Mouse (Mus musculus) embryonic stem cell, embryonic (primary cell): ENCODE measurements at regions not wholly inside any gene's neighbourhood (a gene's known extent, or its start where the extent isn't known, plus 50 kb on each side); places are given as distances from the start of the nearest gene placed in this dataset.

Source experiments
- CTCF ChIA-PET, 4 experiments: fragments of 300-600 bp in 2 of 4; fragments of 350-600 bp in 2 of 4; sonication (Branson Sonifier 250); formaldehyde crosslinking; loops; one replicate each; lab custom pipeline; 2022; ENCODE audit warnings: inconsistent platforms in 2 of 4; lab: Charles Lee
- POLR2A ChIA-PET, 4 experiments: fragments of 300-600 bp in 2 of 4; fragments of 350-600 bp in 2 of 4; sonication (Branson Sonifier 250); formaldehyde crosslinking; loops; one replicate each; lab custom pipeline; 2022; ENCODE audit warnings: antibody characterized with exemption in 4 of 4, inconsistent platforms in 1 of 4; lab: Charles Lee

DNA sequence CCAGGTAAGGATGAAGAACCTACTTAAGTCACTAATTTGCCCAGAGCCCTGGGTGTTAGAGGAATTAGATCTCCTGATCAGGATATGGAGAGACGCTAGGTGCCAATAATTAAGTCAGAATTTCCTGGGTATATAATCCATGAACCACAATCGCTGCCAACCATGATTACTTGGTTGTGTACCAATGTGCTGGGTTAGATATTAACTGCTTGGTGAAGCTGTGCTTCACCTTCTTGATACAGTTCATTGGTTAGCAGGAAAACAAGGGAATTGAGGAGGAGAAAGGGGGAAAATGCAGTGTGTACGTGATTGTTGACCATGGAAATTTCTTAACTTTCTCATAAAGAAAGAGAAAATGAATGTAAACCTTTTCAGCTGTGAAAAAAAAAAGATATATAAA is 961.7 kb upstream of the Slc39a10 start:
- CTCF ChIA-PET: no interaction called here
- POLR2A ChIA-PET: no interaction called here

DNA sequence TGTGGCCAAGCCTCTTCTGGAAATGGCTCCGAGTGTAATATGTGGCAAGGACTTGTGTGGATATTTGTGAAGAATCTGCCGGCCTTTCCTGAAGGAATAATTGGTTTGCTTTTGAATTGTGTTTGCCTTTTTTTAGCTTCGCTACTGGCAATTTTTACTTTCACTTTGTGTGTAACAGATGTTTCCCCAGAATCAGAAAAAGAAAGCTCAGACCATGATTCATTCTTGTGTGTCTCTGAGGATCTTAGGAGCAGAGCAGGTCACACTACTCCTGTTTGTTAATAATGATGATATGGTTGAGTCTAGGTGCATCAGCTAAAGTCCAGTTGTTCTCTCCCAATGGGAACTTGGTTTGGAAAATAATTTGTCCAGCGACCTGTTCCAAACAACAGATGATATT is 961.3 kb upstream of the Slc39a10 start:
- ChIA-PET POLR2A (no interaction called here), CTCF (no interaction called here)

DNA sequence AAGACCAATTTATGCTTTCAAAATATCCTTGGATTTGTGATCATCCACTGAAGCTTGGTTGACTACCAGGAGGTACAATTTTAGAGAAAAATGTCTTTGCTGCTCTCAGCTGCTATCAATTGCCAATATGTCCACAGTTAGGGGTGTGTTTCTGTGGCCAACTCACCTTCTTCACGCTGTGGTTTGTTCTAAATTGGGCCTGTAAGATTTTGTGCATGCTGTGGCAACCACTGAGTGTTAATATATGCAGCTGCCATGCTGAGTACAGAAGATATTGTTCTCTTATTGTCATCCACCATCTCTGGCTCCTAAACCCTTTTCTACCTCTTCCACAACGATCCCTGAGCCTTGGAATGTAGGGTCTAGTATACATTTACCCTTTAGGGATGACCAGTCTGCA is 948.2 kb upstream of the Slc39a10 start:
- POLR2A ChIA-PET: no interaction called here
- CTCF ChIA-PET: no interaction called here

DNA sequence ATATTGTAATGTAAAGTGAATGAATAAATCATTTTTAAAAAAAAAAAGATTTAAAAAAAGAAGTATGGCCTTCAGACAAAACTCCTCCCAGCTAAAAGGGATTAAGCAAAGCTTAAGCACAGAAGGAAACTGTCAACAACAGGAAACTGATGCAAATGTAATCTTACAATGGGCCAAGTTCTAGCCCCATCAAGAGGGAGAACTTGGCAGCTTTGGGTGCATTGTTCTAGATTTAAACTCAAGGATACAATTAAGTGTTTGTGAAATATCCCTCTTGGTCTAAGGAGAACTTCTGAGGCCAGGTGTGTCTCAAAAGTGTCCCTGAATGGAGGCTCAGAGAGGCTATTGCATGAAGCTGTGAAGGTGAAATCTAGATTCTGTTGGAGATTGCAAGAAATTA is 941.4 kb upstream of the Slc39a10 start:
- ChIA-PET POLR2A (no interaction called here), CTCF (no interaction called here)

DNA sequence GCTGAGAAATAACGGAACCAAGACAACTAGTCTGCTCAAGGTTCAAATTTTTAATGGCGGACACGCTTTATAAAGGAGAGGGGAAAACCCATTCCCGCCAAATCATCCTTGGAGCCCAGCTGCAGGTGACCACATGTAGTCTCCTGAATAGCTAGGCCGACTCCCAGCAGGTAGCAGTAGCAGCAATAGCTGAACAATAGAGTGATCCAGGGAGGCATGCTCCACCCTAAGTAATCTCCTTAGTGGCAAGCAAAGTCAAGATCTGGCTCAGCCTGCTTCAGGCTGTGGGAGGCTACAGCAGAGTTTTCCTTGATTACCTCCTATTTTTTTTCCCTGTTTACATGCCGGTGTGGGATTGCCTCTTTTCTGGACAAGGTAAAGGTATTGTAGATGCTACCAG is 934.6 kb upstream of the Slc39a10 start:
- CTCF ChIA-PET: no interaction called here
- POLR2A ChIA-PET: no interaction called here

DNA sequence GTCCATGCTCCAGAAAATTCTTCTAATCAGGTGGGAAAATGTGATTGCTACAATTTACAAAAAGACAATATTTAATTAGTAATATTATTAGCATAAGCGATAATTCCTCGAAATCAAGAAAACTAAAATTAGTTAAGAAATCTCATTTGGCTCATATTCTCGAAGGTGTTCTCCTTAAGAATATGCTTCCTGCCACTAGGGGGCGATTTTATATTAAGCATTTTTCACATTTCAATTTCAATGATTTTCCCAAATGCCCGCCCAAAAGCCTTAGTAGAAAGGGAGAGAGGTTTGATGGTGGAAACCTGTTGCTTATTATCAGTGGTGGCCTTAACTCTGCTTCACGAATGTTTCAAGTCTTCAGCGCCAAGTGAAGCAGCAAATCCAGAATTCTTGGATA is 916.9 kb upstream of the Slc39a10 start:
- POLR2A ChIA-PET: interaction anchor here in 1 of 4 experiments (0.6 kb wide), 1 partner anchor 97 kb away, joined by 4 read pairs; no protein-coding TSS in a partner anchor
- CTCF ChIA-PET: no interaction called here

DNA sequence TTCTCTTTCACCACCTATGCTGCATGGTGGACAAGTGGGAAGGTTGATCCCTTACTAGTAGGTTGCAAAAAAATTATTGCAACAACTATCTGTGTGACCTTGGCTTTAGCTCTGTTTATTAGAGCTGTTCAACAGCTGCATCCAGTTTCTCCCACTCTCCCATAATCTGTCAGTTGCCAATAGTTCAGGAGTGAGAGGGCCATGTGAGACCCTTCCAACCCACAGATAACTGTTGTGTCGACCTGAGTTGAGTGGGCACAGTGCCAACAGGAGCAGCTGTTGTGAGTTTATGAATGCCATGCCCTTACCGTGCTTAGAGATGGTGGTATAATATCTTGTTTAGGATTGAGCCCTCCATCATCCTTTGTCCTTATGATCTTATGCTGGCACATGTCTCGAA is 902.1 kb upstream of the Slc39a10 start:
- ChIA-PET CTCF (no interaction called here), POLR2A (no interaction called here)
